Mouse (Mus musculus) megakaryocyte, embryonic 14.5 days (primary cell): ENCODE results near the gene Olfr648. TPM values are rescaled to one million over a fixed set of nuclear protein-coding genes. Genes with fewer than 3 reads are reported as not detected.

ENCODE experiments used
- H3K27me3 ChIP-seq: replicated peaks from 2 replicates; pipeline ENCODE3; 2012; ENCODE audit warnings: inconsistent platforms
- H3K36me3 ChIP-seq: replicated peaks from 2 replicates; pipeline ENCODE3; 2012; ENCODE audit warnings: low read length, inconsistent platforms, mixed read lengths
- H3K4me1 ChIP-seq: 2 replicates; pipeline ENCODE4 v1.6.1; 2012; ENCODE audit warnings: inconsistent platforms
- H3K4me3 ChIP-seq: replicated peaks from 2 replicates; pipeline ENCODE3; 2012; ENCODE audit warnings: moderate library complexity, mild to moderate bottlenecking, inconsistent platforms
- H3K9me3 ChIP-seq: 2 replicates; pipeline ENCODE4 v1.6.1; 2012; ENCODE audit warnings: inconsistent platforms
- FLI1 ChIP-seq: IDR thresholded peaks from 2 replicates; pipeline ENCODE4 v1.6.1; 2012; ENCODE audit warnings: low read length, inconsistent platforms, mixed read lengths
- GATA1 ChIP-seq: IDR thresholded peaks from 3 replicates; pipeline ENCODE4 v1.6.1; 2012; ENCODE audit warnings: mixed read lengths, low read length, inconsistent platforms, borderline replicate concordance
- polyA plus RNA-seq: library from polyadenylated mRNA; stranded (reverse); fragments of >175 nt; gene quantifications from 2 replicates; pipeline ENCODE4 v1.2.3, GENCODE M21; 2012; ENCODE audit warnings: low replicate concordance; ENCODE audit not compliant: insufficient read depth

The Olfr648 gene
- polyA plus RNA-seq, result not detected in 2 replicates

DNA sequence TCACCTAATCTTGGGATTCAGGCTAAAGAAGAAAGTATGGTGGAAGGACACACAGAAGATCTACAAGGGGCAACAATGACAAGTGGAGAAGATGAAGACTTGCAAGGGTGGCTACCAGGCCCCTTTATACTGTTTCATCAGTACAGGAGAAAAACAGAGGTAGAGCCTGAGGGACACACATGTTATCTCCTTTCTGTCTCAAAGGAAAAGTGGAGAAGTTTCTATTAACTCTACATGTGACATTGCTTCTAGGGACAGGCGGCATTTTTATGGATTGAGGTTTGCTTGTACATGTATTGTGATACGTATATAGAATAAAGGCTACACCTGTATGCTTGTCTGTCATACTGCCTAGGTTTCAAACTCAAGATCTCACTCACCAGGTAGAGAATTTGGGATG lies at the start of gene Olfr648:
Gene Olfr648, minus strand, starts transcription at position 101 of the 400 bp plus-strand sequence.
- TF ChIP-seq FLI1, result no peak
- TF ChIP-seq GATA1, result no peak

DNA sequence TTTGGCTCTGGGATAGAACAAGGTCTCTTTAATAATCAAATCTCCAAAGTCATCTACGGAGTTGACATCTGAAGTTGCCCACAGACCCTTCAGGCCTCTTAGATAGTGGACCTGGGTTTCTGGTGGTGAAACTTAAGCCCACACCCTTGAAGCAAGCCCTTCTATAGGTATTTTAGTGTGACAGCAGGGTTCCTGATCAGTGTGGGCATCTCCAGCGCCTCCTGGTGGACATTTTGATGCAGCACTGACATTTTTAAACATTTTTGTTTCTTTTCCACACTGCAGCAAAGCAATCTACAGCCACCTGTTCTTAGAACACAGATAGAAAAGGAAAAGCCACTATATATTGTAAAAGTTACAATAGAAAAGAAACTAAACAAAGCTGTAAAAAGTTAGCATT lies 48.0 kb upstream of the Olfr648 start:
- Histone ChIP-seq H3K27me3 (no peaks in the 10 kb centered on the region), H3K4me1 (peaks cover 4% of the 10 kb centered on the region; the same call in 1 of the 2 replicates), H3K9me3 (no peaks in the 10 kb centered on the region), H3K36me3 (peaks cover 52% of the 10 kb centered on the region), H3K4me3 (no peak overlapping the region)
- TF ChIP-seq FLI1, result no peak
- TF ChIP-seq GATA1, result no peak

More for the DNA sequence above, at the start of gene Olfr648:
- H3K36me3 ChIP-seq, result no peaks in the 10 kb centered on the region
- H3K4me1 ChIP-seq, result no peaks in the 10 kb centered on the region
- no peak within 1 kb of the TSS for H3K4me3 ChIP-seq
- no peaks in the 10 kb centered on the region for H3K9me3 ChIP-seq
- no peaks in the 10 kb centered on the region for H3K27me3 ChIP-seq

DNA sequence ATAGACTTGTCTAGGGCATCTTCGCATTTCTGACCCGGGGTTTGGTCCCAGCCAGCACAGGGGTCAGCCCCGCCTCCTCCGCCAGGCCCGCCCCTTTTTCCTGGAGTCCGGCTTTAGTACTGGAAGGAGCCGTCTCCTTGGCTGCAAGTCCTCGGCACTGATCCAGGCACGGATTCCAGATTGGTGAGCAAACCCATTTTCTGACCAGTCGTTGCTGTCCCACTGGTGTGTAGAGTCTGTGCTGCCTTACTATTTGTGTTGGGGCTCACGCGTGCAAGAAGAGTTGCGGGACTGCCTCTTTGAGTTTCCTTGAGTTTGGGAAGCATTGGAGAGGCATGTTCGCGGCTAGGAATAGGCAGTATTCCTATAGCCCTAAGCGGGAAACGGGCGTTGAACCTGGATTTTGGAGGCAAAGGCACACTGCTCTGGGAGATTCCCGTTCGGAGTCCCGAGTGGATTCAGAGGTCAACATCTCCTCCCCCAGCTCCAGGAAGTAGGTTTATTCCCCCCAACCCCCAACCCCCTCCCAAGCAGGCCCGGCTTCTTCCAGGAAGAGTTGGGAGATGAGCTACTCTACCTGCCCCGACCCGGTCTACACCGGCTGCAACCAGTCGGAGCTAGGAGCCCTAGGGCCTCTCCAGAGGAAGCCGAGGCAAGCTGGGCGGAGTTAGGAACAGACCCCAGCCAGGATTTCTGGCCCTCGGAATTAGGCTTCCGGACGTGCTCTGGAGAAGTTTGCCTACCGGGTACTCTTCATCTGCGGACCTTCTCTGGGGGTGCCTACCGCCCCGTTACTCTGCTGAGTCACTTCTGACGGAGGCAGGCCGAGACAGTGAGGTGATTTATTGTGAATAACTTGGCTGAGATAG lies 35.7 kb upstream of the Olfr648 start, which contains the start of gene Trim6:
Gene Trim6, plus strand, starts transcription at position 93 of the 869 bp plus-strand sequence.
- no peaks in the 10 kb centered on the region for H3K27me3 ChIP-seq
- H3K9me3 ChIP-seq, result no peaks in the 10 kb centered on the region
- TF ChIP-seq FLI1 (no peak), GATA1 (no peak)
- H3K4me1 ChIP-seq, result peaks cover 19% of the 10 kb centered on the region
- H3K4me3 ChIP-seq, result peak within 1 kb of the TSS; percentile 94
- peaks cover 4% of the 10 kb centered on the region for H3K36me3 ChIP-seq

DNA sequence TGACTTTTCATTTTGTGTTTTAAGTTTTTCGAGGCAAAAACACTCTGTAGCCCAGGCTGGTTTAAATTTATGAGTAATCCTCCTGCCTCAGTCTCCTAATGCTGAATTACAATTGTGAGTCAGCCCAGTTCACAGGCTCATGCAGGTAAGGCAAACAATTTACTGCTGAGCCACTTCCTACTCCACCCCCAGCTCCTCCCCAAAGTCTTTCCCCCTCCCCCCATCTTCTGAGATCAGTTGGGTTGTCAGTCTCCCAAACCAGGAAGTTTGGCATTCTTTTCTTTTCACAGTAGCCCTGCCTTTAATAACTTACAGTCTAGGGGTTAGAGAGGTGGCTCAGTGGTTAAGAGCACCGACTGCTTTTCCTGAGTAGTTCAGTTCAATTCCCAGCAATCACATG lies 34.7 kb upstream of the Olfr648 start:
- Histone ChIP-seq H3K4me3 (no peak overlapping the region), H3K4me1 (peaks cover 19% of the 10 kb centered on the region), H3K36me3 (peaks cover 4% of the 10 kb centered on the region), H3K9me3 (no peaks in the 10 kb centered on the region), H3K27me3 (no peaks in the 10 kb centered on the region)
- TF ChIP-seq FLI1 (no peak), GATA1 (no peak)

DNA sequence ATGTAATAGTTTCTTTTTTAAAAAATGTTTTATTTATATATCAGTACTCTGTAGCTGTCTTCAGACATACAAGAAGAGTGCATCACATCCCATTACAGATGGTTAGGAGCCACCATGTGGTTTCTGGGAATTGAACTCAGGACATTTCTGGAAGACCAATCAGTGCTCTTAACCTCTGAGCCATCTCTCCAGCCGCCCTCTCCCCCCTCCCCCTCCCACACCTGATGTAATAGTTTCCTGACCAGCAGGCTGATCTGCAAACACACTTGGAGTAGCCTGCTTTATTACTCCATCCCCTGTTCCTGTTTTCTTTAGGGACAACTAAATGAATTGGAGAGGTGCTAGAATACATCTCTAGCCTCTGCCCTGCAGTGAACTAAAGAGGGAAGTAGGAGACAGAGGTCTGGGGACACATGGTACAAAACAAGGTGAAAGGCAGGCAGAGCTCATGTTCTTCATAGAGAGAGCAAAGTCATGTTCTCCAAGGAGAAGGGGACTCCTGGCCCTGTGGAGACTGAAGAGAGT lies 32.9 kb upstream of the Olfr648 start:
- H3K27me3 ChIP-seq, result no peaks in the 10 kb centered on the region
- no peaks in the 10 kb centered on the region for H3K9me3 ChIP-seq
- H3K4me1 ChIP-seq, result peaks cover 19% of the 10 kb centered on the region
- no peak for TF ChIP-seq FLI1
- TF ChIP-seq GATA1, result no peak
- no peaks in the 10 kb centered on the region for H3K36me3 ChIP-seq
- H3K4me3 ChIP-seq, result no peak overlapping the region

DNA sequence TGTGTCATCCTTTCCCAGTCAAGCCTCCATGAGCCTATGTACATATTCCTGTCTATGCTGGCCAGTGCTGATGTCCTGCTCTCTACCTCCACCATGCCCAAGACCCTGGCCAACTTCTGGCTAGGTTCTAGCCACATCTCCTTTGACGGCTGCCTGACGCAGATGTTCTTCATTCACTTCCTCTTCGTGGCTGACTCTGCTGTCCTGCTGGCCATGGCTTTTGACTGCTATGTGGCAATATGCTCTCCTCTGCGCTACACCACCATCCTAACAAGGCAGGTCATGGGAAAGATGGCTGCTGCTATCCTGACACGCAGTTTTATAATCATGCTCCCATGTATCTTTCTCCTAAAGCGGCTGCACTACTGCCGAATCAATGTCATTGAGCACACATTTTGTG lies 23.0 kb upstream of the Olfr648 start:
- H3K4me3 ChIP-seq, result no peak overlapping the region
- H3K9me3 ChIP-seq, result no peaks in the 10 kb centered on the region
- TF ChIP-seq GATA1 (no peak), FLI1 (no peak)
- H3K36me3 ChIP-seq, result no peaks in the 10 kb centered on the region
- H3K27me3 ChIP-seq, result peaks cover 4% of the 10 kb centered on the region
- H3K4me1 ChIP-seq, result peaks cover 23% of the 10 kb centered on the region

DNA sequence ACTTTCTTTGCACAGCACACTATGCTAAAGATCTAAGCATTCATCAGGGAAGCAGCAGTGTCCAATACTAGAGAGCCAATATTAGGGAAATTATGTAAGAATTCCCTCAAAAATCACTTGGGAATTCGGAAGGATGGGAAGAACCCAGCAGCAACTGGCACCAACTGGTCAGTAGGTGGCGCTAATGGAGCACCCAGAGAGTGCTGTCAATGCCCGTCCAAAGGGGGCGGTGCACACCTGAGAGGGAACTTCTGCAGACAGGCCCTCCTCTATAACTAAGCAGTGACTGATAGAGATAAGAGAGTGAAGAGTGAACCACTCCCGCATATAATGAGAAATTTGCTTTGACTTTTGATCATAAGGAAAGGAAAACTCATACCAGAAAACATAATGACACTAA lies 16.6 kb upstream of the Olfr648 start:
- no peak for TF ChIP-seq GATA1
- no peak for TF ChIP-seq FLI1
- Histone ChIP-seq H3K36me3 (no peaks in the 10 kb centered on the region), H3K4me1 (peaks cover 12% of the 10 kb centered on the region), H3K27me3 (peaks cover 4% of the 10 kb centered on the region), H3K9me3 (no peaks in the 10 kb centered on the region), H3K4me3 (peak overlapping the region; percentile 47)

DNA sequence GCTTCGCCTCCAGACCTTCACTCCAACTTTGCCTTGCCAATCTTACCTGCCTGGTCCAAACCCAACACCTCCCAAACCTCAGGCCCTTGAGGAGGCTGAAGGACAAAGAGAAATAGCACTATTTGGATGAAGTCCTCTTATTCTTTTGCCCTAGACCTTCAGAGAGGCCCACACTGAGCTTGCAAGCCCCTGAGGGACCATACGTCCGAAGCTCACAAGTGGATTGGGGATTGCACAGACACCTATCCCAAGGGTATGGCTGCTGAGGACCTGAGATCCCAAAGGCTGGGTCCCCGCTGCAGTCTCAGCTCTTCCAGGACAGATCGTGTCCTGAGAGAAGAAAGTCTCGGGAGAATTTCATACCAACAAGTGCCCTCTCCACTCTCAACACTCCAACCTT lies 12.7 kb upstream of the Olfr648 start, which contains the start of gene Olfr649:
Gene Olfr649, minus strand, starts transcription at position 101 of the 400 bp plus-strand sequence.
- no peaks in the 10 kb centered on the region for H3K27me3 ChIP-seq

DNA sequence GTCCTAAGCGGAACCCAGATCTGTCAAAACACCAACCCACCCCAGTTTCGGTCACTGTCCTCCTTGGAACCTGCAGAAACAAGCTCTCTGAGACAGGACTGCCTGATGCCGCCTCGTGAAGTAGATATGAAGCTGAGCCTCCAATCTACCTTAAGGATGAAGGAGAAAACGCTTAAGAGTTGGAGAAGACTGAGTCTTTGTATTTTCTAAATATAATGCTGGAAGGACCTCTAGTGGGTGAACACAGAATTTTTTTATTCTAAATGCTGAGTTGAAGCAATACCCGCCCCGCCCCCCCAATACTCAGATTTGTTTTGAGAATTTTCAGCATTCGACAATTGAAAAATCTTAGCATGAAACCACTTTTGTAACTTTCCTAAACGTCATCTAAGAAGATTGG lies 8.1 kb upstream of the Olfr648 start:
- no peak overlapping the region for H3K4me3 ChIP-seq

More for the DNA sequence above, 12.7 kb upstream of the Olfr648 start, which contains the start of gene Olfr649:
- Histone ChIP-seq H3K36me3 (no peaks in the 10 kb centered on the region), H3K4me1 (peaks cover 14% of the 10 kb centered on the region), H3K9me3 (no peaks in the 10 kb centered on the region), H3K4me3 (no peak within 1 kb of the TSS)
- TF ChIP-seq FLI1 (no peak), GATA1 (no peak)

DNA sequence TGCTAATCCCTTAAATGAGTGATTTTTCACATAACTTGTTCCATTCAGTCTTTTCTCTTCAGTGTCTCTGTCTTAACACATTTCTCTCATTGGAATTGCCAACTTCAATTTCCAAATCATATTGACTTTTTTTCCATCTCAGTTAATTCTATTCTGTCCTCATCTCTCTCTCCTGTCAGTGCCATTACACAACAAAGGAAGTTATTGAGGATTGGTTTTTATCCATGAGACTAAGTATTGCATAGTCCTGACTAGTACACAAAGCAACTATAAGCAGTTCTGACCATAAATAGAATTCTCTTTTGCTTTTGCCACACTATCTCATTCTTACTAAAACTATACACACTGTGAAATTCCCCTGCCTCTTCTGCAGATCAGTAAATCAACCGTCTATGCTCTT lies 4.1 kb downstream of the Olfr648 start:
- Histone ChIP-seq H3K36me3 (no peaks in the 10 kb centered on the region), H3K4me3 (no peak overlapping the region), H3K27me3 (no peaks in the 10 kb centered on the region), H3K9me3 (no peaks in the 10 kb centered on the region), H3K4me1 (no peaks in the 10 kb centered on the region)
- TF ChIP-seq GATA1 (no peak), FLI1 (no peak)

More for the DNA sequence above, 8.1 kb upstream of the Olfr648 start:
- H3K4me1 ChIP-seq, result peaks cover 8% of the 10 kb centered on the region; the same call in 1 of the 2 replicates
- TF ChIP-seq GATA1, result no peak
- TF ChIP-seq FLI1, result no peak
- no peaks in the 10 kb centered on the region for H3K27me3 ChIP-seq
- no peaks in the 10 kb centered on the region for H3K36me3 ChIP-seq
- no peaks in the 10 kb centered on the region for H3K9me3 ChIP-seq
